Mouse (Mus musculus) embryo, embryonic 11 days (tissue): ENCODE measurements around the gene Utp3.

ENCODE experiments used
- DNase-seq: peaks from one replicate; pipeline ENCODE4 v3.0.0-alpha.2; 2015

Gene Utp3

DNA sequence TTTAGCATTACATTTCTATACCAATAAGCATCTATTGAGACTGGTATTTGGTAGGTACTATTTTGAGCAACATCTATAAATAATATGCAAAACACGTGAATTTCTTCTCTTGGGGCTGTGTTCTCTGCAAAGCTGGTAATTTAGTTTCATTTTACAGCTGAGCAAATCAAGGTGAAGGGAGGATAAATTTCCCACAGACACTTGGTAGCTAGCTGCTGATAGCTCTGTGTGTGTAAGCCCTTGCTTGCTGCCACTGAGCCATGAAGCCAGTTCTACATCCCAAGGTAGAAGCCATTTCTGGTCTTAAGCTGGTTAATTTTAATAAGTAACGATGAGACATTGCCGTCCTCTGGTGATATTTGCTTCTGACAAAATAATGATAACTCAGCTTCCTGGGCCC, 20.6 kb downstream of the Utp3 start:
- no peak for DNase-seq

DNA sequence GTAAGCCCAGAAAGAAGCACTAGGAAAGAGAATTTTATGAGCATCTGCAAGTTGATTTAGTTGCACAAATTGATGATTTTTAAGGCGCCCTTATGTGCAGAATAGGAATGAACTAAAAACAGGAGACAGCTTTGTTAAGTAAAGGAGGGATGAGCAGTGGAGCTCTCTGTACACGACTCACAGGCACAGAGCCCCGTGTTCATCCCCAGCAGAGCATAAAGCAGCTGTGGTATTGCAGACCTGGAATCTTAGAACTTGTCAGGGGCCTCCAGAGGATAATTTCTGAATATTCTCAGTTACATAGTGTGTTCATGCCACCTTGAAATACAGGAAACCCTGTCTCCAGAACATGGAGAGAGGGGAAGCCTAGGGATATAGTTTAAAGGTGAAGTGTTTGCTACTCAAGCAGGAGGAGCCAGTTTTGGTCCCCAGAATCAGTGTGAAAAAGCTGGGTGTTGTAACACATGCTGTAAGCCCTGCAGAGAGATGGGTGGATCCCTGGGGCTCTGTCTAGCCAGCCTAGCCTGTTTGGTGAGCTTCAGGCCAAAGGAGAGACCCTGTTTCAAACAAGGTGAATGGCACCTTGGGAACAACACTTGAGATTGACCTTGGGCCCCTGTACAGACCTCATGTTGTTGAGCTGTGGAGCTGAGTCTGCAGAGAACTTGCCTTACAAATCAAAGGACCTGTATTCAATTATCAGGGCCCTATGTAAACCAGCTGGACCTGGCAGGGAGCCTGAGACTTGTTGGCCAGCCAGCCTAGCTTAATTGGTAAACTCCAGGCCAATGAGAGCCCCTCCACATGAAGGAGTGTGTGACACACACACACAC, 21.5 kb downstream of the Utp3 start:
- peak; percentile 12 for DNase-seq

DNA sequence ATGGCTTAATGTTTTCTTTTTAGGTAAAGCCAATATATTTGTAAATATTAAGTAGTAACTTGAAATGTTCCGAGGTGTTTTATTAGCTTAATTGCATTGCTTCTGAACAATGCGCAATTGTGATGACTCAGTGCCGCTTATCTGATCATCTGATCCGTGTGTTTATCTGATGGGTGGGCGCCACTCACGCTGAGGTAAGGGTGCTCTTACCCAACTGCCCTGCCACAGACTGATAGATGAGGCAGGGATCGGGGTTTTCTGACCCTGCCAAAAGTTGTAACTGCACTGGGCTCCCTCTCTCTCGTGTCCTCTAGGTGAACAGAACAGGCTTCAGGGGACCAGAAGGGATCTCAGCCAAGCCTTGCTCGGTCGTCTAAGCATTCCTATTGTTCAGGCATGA, 26.4 kb downstream of the Utp3 start:
- DNase-seq: no peak

DNA sequence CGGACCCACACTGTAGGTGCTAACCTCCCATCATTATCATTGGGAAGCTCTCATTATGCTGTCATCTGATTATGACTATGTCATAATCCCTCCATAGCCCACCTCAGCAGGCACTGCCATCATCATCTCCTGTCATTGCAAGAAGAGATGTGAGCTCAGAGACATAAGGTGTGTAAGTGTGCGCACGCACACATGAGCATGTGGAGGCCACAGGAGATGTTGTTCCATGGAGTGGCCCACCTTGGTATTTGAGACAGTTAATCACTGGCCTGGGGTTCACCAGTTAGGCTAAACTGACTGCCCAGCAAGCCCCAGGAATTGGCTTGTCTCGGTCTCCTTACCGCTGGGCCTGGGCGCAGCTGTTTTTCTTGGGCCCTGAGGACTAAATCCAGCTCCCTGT, 27.1 kb downstream of the Utp3 start:
- DNase-seq: no peak

DNA sequence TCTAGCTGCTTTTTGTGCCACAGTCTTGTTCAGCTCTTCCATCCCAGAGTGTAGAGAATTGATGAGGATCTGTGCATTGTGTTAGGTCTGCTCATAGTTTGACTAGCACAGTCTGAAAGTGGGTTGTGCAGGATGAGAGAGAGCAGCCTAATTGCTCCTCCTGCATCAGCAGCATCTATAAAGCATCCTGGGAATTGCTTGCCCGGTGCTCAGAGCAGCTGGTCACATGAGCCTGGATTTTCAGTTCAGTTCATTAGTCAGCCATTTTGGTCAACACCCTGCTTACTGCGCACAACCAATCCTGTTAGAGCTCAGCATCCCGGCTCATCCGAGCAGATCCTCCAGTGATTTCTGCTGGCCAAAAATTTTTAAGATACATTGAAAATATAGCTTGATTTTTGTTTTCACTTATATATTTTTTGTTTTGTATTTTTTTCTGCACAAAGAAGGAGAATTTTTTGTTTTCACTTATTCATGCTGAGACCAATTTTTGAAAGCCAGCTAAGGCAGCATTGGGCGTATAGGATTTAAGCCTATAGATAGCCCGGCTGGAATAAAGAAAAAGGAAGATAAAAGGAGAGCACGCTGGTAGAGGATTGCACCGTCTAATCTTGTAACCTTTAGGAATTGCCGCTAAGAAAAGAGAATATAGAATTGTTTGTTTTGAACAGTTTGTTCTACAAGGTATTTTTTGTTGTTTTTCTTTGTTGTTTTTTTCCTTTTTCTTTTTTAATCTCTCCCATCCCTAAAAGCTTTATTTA, 29.2 kb downstream of the Utp3 start:
- DNase-seq: peak; percentile 82

DNA sequence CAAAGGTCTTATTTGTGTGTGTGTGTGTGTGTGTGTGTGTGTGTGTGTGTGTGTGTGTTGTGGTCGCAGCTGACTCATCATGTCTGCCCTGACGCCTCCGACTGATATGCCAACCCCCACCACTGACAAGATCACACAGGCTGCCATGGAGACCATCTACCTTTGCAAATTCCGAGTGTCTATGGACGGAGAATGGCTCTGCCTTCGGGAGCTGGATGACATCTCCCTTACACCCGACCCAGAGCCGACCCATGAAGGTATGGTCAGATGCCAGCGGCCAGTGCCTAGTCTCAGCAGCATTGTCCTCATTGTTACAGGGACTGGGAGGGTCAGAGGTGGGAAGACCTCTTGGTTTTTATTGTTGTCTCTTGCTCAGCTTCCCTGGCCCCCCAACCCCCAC, 29.8 kb downstream of the Utp3 start:
- DNase-seq: peak; percentile 47

DNA sequence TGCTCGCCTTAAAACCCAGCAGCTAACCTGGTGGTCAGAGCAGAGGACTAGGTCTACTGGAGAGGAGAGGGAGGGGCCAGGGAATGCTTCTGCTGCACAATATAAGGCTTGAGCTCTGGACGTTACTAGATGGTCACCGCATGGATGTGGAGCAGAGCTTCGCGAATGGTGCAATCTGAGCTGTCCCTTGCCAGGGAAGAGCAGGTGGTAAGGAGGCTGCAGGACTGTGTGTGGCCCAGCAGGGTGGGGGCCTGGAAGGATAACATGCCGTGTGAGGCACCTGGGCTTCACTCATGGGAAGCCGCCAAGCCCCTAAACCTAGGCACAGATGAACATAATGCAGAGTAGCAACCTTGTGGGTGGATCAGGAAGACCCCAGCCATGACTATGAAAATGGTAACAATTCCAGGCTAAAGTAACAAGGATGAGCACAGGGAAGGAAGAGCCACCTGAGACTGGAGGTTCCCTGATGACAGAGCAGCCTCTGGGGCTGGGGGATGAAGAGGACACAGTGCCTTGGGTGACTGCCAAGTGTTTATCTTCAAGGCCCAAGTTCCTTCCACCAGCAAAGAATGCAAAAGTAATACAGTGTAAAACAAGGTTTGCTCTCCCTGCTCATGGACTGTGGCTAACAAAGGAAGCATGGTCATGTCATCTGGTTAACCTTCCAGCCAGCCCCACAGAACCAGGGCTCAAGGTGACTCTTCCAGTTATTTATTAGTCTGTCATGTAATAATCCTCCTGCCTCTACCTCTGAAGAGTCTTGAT, 32.3 kb downstream of the Utp3 start:
- DNase-seq: no peak

DNA sequence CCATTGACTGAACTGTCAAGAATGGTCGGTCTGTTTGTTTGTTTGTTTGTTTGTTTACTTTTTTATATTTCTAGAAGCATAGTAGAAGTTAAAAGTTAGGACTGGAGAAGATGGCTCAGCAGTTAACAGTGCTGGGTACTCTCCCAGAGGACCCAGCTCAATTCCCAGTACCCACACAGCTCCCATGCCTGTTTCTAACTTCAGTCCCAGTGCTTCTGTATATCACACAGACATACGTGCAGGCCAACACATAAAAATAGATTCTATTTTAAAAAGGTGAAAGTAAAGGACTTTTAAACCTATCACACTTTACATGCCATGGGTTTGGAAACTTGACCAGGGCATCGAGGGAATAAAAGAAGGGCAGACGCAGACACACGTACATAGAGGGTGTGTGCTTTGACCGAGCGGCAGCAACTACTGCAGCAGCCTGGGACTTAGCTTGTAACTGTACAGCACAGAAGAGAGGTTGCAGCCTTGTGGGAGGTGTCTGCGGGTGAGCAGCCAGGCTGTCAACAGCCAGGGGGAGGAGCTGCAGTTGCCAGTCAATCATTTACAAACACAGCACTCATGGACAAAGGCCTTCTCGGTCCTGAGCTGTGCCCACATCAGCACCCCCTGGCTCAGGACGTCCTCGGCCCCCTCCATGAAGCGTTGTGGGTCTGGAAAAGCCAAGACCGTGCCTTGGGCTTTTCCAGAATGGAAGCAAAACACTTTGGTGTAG, 33.1 kb downstream of the Utp3 start:
- peak; percentile 52 for DNase-seq

DNA sequence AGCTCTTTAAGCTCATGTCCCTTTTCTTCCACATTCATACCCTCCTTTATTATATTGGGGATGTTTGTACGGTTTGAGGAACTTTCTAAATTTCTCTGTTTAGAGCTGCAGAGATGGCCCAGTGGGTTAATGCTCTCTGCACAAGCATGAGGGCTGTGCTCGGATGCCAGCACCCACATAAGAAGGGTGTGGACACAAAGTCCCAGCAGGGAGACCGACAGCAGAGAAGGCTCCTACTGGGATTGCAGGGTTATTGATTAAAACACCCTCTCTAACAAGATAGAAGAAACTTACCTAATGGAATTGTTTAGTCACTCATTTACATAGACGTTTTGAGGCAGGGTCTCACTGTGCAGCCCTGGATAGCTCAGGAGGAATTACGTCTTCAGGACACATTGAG, 34.2 kb downstream of the Utp3 start:
- no peak for DNase-seq

DNA sequence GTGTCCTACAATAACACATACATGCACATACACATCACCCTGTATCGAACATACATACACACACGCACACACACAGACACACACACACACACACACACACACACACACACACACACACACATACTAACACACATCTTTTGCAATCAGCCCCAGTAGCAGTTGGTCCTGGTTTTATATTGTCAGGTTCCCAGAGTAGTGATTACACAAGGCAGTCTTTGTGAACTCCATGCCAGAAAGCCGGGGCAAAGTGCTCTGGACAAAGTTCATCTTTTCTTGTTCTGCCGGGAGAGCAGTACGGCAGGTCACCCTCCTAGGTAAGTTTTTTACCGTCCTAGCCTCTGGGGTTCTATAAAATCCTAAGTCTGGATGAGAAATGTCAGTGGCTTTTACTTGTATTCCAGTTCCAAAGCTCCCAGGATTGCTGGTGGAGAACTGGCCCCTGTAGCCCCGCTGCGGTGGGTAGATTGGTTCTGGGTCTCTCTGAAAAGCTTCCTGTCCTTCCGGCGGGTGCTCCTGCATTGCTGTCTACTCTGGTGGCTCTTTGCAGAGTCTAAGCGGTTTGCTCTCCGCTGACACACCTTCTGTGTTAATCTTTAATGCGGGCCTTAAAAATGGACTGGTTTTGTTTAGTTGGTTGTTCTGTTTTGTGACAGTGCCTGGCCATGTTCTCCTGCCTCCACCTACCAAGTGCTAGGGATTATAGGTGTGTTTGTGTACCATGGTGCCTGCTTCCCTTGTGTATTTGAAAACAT, 39.3 kb downstream of the Utp3 start:
- DNase-seq: no peak

DNA sequence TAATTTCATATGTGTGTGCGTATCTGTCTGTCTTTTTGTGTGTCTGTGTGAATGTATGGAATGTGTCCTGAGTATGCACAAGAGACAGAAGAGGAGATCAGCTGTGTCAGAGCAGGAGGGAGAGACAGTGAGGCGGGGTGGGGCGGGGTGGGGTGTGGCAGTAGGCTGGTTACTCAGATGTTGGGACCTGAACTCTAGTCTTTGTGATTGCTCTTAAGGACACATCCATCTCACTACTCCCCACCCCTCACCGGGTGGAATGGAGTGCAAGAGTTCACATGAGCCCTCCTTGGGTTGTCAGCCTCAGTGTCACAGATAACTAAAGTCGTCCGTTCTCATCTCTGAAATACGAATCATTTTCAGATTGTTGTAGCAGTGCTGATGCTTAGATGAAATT, 39.9 kb downstream of the Utp3 start:
- no peak for DNase-seq

DNA sequence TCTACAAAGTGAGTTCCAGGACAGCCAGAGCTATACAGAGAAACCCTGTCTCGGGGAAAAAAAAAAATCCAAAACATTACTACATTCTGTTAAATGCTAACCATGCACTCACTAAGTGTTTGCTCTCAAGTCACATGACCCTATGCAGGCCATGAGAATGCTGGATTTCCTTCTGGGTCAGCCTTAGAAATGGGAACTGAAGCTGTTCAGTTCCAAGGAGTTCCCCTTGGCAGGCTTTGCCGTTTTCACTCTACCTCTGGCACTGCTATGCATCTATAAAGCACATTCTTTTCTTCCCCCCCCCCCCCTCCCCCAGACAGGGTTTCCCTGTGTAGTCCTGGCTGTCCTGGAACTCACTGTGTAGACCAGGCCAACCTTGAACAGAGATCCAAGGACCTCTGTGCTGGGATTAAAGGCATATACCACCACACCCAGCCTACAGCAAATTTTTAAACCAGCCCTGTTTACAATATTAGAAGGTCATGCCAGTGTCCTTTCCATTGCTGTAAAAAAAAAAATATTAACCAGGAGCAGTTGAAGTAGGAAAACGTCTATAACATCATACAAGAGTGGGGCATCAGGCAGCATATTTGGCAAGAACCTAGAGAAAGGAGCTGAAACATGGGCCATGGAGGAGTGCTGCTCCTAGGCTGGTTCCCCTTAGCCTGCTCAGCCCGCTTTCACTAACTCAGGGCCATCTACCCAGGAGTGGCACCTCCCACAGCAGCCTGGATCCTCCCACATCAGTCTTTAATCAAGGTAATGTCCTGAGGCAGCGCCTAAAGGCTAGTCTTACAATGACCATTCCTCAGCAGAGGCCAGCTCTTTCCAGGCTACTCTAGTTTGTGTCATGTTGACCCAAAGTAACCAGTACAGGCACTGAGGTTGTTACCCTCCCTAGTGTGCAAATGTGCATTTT, 41.5 kb downstream of the Utp3 start:
- DNase-seq: no peak

DNA sequence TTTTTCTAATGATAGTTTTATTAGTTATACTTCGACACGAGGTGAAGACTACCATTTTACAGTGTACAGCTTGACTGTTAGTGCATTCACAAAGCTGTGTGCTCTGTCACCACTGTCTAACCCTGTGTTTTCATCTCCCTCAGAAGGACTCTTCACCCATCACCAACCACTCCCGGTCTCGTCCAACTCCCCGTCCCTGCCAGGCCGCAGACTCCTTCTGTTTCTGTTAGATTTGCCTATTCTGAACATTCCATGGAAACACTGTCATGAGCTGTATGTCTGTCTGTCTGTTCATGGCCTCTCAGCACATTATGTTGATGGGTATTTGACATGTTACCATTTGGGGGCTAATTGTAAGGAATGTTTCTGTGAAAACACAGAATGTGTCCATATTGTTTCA, 44.7 kb downstream of the Utp3 start:
- no peak for DNase-seq

DNA sequence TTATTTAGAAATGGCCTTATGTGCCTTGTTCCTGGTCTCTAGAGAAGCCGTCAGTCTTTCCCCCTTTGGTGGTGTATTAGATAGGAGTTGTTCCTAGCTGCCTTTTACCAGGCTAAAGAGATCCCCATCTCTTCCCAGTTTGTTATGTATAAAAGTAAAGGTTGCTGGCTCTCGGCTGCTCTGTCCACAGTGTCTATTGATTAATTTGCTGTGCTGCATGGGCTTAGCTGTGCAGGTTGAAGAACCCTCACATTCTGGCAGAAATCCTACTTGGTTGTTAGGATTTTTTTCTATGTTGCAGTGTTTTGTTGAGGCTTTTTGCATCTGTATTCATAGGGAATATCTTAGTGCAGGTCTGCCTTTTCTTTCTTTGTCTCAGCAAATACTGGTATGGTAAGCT, 47.8 kb downstream of the Utp3 start:
- no peak for DNase-seq

DNA sequence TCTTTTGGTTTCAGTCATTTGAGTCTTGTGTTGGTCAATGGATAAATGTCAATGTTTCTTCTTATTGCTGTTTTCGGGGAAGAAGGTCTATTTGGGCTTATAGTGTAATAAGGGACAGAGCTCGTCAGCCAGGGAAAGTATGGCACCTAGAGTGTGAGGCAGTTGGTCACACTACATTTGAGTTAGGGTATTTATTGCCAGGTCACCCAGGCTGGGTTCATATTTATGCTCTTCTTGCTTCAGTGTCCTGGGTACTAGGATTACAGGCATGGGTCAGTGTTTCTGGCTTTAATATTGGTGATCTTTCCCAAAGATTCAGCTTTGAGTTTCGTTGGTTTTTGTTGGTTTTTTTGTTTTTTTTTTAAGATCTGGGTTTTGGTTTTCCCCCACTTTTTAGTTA, 48.5 kb downstream of the Utp3 start:
- no peak for DNase-seq

DNA sequence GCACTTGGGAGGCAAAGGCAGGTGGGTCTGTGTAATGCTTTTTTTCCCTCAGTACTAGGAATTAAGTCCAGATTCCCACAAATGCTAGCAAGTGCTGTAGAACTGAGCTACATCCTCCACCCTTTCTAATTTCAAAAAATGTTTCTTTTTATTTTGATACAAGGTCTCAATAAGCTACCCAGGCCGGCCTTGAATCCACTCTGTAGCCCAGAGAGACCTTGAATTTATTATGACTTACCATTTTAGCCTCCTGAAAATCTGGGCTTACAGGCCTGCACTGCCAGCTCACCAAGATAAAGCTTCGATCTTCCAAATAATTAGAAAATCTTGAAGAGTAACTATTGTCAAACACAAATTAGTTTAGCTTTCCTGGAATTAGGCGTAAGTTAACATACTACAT, 49.8 kb downstream of the Utp3 start:
- DNase-seq: no peak

DNA sequence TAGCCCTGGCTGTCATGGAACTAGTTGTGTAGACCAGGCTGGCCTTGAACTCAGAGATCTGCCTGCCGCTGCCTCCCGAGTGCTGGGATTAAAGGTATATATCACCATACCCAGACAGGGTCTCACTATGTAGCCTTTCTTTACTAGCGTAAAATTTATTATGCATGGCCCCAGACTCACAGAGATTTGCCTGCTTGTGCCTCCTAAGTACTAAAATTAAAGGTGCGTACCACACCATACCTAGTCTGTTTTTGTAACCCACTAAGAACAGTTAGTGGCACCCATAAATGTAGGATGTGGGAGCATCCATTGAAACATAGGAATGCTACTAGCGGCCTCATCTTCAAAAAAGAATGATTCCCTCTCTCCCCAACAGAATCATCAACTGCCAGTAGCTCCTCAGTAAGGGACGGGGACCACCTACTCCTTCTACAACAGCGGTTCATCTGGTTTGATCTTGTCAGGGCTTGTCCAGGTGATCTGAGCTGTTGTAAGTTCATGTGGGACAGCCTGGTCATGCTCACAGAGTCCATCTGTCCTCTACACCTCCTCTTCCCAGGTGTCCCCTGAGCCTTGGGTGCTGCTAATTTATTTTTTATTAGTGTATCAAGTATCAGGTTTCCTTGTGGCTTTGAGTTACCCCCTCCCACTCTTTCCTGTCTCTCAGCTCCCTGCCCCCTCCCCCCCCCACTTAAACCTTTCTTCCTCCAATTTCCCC, 50.5 kb downstream of the Utp3 start:
- no peak for DNase-seq
